Mouse (Mus musculus) gonadal fat pad, adult 2 months (tissue): ENCODE data around the gene Dok4. TPM values are rescaled to one million over a fixed set of nuclear protein-coding genes. Genes with fewer than 3 reads are reported as not detected.
"Not testable (repeated sequence)": the region's sequence is repeated elsewhere in the genome, so short reads cannot be mapped to it uniquely, and the experiment has no call there.

Experiments
- DNase-seq: peaks from one replicate; pipeline ENCODE4 v3.0.0-alpha.2; 2012; ENCODE audit warnings: low read depth
- polyA plus RNA-seq: library from polyadenylated mRNA; depleted of rRNA; stranded (reverse); fragments of >200 nt; gene quantifications from 2 replicates; pipeline ENCODE4 v1.2.3, GENCODE M21; 2012; rRNA removed

Gene Dok4
- polyA plus RNA-seq, 1 experiment = 24.3 TPM

GRCm38 (mm10) chr8:94838600-94838999, 37.5 kb downstream of the Dok4 start:
- no peak for DNase-seq

DNA sequence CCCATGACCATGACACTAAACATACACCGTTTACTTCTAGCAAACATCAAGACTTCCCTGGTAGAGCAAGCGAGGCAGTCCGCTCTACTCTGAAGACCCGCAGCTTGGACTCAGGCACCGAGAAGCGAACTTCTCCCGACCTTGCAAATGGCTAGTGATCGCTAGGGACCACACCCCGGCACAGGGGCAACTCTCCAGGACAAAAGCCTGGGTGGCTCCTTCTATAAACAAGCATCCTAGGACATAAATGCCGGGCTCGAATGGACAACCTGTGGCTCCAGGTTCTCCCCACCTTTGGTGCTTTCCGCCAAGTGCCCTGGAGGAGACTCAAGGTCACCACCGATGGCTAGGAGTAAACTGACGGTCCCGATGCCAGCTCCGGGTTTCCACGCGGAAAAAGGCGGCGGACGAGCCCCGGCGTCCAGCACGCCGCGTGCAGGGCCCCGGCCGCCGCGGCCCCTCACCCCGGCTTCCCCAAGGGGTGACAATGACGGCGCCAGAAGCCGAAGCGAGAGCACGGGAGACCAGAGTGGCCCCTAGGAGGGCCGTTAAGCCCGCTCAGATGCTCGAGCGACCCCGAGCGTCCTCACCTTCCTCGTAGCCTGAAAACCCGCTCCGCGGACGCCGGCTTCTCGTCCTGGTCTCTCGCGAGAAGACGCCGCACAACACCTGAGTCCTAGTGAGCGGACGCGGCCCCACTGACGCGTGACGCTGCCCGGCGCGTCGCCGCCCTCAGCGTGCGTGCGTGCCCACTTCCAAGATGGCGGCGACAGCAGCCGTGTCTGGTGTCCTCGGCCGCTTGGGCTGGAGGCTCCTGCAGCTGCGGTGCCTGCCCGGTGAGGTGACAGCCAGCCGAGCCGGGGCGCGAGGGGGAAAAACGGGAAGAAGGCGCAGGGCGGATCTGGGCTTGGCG, 38.2 kb downstream of the Dok4 start, which contains the start of the genes Coq9 and Ciapin1:
Gene Coq9 (plus strand): TSS at position 660 of the 913 bp plus-strand sequence.
Gene Ciapin1 (minus strand): TSS at position 697 of the 913 bp plus-strand sequence.
- DNase-seq = no peak

DNA sequence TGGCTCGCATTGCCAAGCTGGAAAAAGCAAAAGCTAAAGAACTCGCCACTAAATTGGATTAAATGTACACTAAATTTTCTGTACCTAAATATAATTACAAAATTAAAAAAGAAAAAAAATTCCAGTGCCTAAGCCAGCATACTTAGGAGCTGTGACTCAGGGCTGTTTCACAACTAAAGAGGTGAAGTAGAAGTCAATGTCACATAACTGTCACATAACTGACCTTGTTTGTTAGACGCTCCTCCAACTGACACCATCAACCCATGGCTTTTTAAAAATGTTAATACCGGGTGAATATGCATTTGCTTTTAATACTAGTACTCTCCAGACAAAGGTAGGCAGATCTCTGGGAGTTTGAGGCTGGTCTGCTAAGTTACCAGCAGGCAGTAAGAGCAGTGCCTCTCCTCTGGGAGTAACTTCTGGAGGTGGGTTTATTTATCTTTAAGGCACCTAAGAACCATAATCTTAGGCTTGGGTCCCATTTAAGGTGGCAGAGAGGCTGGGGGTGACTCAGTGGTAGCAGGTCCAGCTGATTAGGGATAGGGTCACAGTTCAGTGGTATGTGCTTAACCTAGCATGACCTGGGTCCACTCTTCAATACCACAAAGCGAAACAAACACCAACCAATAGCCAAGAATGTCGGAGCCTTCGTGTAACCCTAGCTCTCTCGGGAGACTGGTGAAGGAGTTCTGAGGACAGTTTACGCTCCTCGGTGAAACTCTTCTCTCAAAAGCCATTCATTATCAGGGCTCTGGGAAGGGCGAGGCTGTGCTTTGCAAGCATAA, 39.5 kb downstream of the Dok4 start:
- no peak for DNase-seq

GRCm38 (mm10) chr8:94835751-94836150, 40.4 kb downstream of the Dok4 start:
- not testable (repeated sequence) for DNase-seq

DNA sequence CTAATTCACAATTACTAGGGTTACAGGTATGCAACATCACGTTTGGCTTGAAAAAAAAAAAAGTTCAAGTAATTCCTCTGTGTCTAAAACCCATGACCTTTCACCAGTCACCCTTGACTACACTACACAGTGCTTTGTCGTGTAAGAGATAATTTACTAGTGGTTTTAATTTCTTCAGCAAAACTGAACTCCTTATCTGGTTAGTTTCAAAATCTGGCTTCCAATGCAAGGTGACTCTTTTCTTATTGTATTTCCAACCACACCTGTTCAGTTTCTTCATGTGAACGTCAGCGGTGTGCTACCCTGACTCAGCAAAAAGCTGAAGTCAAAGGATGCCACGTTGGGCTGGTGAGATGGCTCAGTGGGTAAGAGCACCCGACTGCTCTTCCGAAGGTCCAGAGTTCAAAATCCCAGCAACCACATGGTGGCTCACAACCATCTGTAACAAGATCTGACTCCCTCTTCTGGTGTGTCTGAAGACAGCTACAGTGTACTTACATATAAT, 42.2 kb downstream of the Dok4 start:
- DNase-seq = not testable (repeated sequence)

GRCm38 (mm10) chr8:94828284-94828683, 47.8 kb downstream of the Dok4 start:
- DNase-seq = no peak

DNA sequence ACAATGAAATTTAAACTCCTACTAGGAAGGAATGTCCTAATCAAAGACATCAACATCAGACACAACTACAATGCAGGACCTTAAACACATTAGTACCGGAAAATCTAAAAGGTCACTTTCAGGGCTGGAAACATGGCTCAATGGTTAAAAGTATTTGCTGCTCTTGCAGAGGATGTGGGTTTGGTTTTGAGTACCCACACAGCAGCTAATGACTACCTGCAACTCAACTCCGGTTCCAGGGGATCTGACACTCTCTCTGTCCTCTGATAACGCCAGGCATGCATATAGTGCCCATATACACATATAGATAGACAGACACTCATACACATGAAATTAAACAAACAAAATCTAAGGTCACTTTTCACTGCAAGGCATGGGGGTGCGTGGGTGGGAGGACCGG, 49.9 kb downstream of the Dok4 start:
- DNase-seq = no peak

GRCm38 (mm10) chr8:94825170-94825569, 51.0 kb downstream of the Dok4 start:
- DNase-seq = no peak

DNA sequence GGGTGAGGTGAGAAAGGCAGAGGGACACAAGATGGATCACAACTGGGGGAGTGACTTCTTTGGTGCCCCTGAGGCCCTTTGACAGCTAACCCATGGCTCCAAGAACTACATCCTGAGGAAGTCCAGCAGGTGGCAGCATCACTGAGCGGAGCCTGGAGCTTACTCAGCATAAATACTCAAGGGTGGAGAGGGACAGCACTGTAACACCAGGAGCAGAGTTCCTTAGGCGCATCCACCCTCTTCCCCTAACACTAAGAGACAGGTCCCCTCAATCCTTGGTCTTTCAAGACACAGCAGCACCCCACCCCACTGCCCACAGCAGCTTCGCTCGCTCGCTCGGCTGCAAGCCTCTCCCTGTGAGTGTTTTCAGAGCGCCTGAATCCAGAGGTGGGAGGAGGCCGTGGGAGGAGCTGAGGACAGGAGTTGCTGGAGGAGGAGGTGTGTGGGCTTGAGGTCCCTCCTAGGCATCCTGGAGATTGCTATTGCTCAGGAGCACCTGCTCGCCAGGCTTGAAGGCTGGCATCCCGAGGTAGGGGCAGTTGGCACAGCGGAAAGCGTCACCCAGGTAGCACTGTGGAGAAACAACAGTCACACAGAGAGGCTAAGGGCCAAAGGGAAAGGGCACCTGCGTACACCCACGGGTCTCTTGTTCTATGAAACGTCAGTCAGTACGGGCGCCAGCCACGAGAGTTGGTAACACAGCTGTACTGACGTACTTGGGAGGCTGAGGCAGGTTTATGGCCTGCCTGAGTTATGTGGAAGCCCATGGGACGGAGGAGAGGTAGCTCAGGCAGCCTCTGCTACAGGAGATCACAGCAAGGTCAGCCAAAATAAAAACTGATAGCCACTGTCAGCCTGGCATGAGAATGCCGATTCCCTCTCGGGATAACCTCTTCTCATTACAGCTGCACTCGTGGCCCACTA, 53.2 kb downstream of the Dok4 start:
- DNase-seq = no peak

DNA sequence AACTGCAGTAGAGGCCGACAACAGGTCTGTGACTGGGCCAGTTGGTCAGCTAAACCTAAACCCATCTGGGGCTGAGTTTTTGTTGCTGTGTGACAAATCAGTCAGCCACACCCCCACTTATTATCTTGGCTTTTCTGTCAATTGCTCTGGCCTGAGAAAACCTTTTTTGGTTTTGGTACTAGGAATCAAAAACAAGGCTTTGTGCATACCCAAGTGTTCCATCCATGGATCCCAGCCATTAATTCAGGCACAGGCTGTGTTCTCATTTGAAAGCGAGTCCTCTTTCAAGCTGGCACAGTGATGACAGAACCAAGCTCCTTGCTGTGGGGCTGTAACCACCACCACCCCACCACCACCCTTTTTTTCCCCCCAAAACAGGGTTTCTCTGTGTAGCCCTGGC, 54.7 kb downstream of the Dok4 start:
- no peak for DNase-seq

DNA sequence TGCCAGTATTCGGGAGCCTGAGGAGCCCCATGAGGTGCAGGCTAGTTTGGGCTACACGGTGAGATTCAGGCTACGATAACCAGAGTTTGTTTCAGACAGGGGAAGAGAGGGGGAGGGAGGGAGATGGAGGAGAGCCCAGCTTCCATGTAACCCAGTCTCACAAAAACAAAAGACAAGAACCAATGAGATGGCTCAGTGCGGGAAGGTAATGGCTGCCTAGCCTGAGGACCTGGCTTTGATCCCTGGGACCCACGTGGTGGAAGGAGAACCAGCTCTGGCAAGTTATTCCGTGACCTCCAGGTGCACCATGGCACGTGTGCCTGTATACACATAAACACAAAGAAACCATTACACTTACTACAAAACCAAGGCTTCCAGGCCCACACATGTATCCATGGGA, 55.6 kb downstream of the Dok4 start:
- DNase-seq = no peak

- DNase-seq = no peak
Measured at GRCm38 (mm10) chr8:94819671-94820179, 56.4 kb downstream of the Dok4 start.

DNA sequence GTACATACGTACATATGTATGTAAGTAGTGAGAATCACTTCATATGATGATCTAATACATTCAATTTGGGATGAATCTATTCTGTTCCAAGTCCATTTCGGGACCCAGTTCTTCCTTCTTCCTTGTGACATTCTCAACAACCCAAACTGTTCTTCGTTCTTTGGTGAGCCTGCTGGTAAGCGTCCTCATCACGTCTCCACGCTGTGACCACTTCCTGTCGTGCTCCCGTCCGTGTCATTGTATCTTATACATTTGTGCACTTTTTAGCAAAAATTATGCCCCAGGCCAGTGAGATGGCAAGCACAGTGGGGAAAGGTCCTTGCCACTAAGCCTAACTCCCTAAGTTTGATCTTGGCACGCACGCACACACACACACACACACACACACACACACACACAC, 58.2 kb downstream of the Dok4 start:
- DNase-seq = no peak

DNA sequence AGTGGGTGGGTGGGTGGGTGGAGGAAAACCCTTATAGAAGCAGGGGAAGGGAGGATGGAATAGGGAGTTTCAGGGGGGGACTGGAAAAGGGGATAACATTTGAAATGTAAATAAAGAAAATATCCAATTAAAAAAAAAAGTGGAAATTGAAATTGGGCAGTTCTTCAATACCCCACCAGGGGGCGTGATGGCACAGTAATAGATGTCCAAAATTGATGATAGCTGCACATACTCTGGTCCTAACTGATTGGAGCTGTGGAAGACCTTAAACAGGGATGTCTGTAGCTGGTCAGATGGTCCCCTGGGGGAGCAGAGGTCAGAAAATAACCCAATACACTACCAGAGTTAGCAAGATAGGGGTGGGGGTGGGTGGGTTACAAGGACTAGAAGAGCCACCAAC, 61.6 kb downstream of the Dok4 start:
- no peak for DNase-seq

Other genes starting within 250 kb of the Dok4 start
- gene Arl2bp, start 209.7 kb downstream of the Dok4 start, polyA plus RNA-seq = 64.6 and 79.0 TPM in 2 replicates
- gene Pllp, start 180.1 kb downstream of the Dok4 start, polyA plus RNA-seq = 24.8 and 33.0 TPM in 2 replicates
- 1.1 and 2.6 TPM in 2 replicates for gene Ccl22, start 130.7 kb downstream of the Dok4 start, polyA plus RNA-seq
- 31.2 and 54.2 TPM in 2 replicates for gene Cx3cl1, start 104.3 kb downstream of the Dok4 start, polyA plus RNA-seq
- gene Ccl17, start 65.9 kb downstream of the Dok4 start, polyA plus RNA-seq = 2.7 and 4.1 TPM in 2 replicates
- gene Coq9, start 38.0 kb downstream of the Dok4 start, polyA plus RNA-seq = 129 and 131 TPM in 2 replicates
- gene Ciapin1, start 38.0 kb downstream of the Dok4 start, polyA plus RNA-seq = 18.2 and 26.9 TPM in 2 replicates
- 84.3 and 93.1 TPM in 2 replicates for gene Polr2c, start 18.9 kb downstream of the Dok4 start, polyA plus RNA-seq
- 11.0 and 12.1 TPM in 2 replicates for gene Ccdc102a, start 41.8 kb upstream of the Dok4 start, polyA plus RNA-seq
- gene Adgrg5, start 47.4 kb upstream of the Dok4 start, polyA plus RNA-seq = 1.0 and 1.7 TPM in 2 replicates
- gene Adgrg1, start 98.4 kb upstream of the Dok4 start, polyA plus RNA-seq = 326 and 447 TPM in 2 replicates
- 5.5 TPM in 2 replicates for gene Adgrg3, start 141.4 kb upstream of the Dok4 start, polyA plus RNA-seq
- gene Drc7, start 178.8 kb upstream of the Dok4 start, polyA plus RNA-seq = 1.7 and 3.5 TPM in 2 replicates
- 20.0 TPM in 2 replicates for gene Katnb1, start 204.9 kb upstream of the Dok4 start, polyA plus RNA-seq